Mouse (Mus musculus): ENCODE results near the gene Coq9.

Coq9 gene

GRCm38 (mm10) chr8:94870003-94870402 lies 31.9 kb downstream of the Coq9 start:
- DNase-seq (ENCODE audit: low spot score in 2 of 2) = no peak

GRCm38 (mm10) chr8:94870474-94871107 lies 32.5 kb downstream of the Coq9 start:
- DNase-seq (ENCODE audit: low spot score in 2 of 2) = peak in 1 of 2 experiments; percentile 68

- DNase-seq (ENCODE audit: low spot score in 2 of 2) = peak in 1 of 2 experiments; percentile 74
Observed at GRCm38 (mm10) chr8:94871108-94871894, 33.2 kb downstream of the Coq9 start.

GRCm38 (mm10) chr8:94872156-94872555 lies 34.0 kb downstream of the Coq9 start:
- no peak for DNase-seq (ENCODE audit: low spot score in 2 of 2)

- DNase-seq (ENCODE audit: low spot score in 2 of 2) = no peak
Observed at GRCm38 (mm10) chr8:94872576-94872975, 34.5 kb downstream of the Coq9 start.

- DNase-seq (ENCODE audit: low spot score in 2 of 2) = peak in 1 of 2 experiments; percentile 68
Observed at GRCm38 (mm10) chr8:94874358-94874757, 36.2 kb downstream of the Coq9 start.

- DNase-seq (ENCODE audit: low spot score in 2 of 2) = peak in 1 of 2 experiments; percentile 5
Observed at GRCm38 (mm10) chr8:94875096-94875870, 37.2 kb downstream of the Coq9 start.

GRCm38 (mm10) chr8:94875871-94876150 lies 37.7 kb downstream of the Coq9 start:
- no peak for DNase-seq (ENCODE audit: low spot score in 2 of 2)

- peak in 1 of 2 experiments; percentile 58 for DNase-seq (ENCODE audit: low spot score in 2 of 2)
Observed at GRCm38 (mm10) chr8:94876197-94876730, 38.1 kb downstream of the Coq9 start, which contains the start of gene Dok4. Gene Dok4, minus strand, starts transcription at chr8:94876330.

GRCm38 (mm10) chr8:94876820-94877219 lies 38.7 kb downstream of the Coq9 start:
- DNase-seq (ENCODE audit: low spot score in 2 of 2) = no peak

- DNase-seq (ENCODE audit: low spot score in 2 of 2) = no peak
Observed at GRCm38 (mm10) chr8:94880742-94881141, 42.6 kb downstream of the Coq9 start.

- no peak for DNase-seq (ENCODE audit: low spot score in 2 of 2)
Observed at GRCm38 (mm10) chr8:94888383-94889036, 50.4 kb downstream of the Coq9 start.

- DNase-seq (ENCODE audit: low spot score in 2 of 2) = no peak
Observed at GRCm38 (mm10) chr8:94892917-94893316, 54.8 kb downstream of the Coq9 start.

- no peak for DNase-seq (ENCODE audit: low spot score in 2 of 2)
Observed at GRCm38 (mm10) chr8:94899262-94899661, 61.1 kb downstream of the Coq9 start.

- no peak for DNase-seq (ENCODE audit: low spot score in 2 of 2)
Observed at GRCm38 (mm10) chr8:94900617-94901016, 62.5 kb downstream of the Coq9 start.

GRCm38 (mm10) chr8:94901031-94901430 lies 62.9 kb downstream of the Coq9 start:
- no peak for DNase-seq (ENCODE audit: low spot score in 2 of 2)

GRCm38 (mm10) chr8:94903709-94904108 lies 65.6 kb downstream of the Coq9 start:
- DNase-seq (ENCODE audit: low spot score in 2 of 2) = no peak

Data from left cerebral cortex, adult 9 months (tissue).